Mouse (Mus musculus) brain, embryonic 14.5 days (tissue): ENCODE measurements around the gene Otud4.

Experiments used
- CTCF ChIP-seq: fragments of 200-500 bp; IDR thresholded peaks from 2 replicates; pipeline ENCODE4 v1.5.1; 2012; ENCODE audit warnings: inconsistent platforms, mild to moderate bottlenecking, moderate library complexity, borderline replicate concordance; ENCODE audit not compliant: insufficient read depth, insufficient read length; ENCODE audit errors: extremely low read depth
- POLR2A ChIP-seq: fragments of 200-500 bp; IDR thresholded peaks from 2 replicates; pipeline ENCODE4 v1.6.1; 2012; ENCODE audit warnings: mild to moderate bottlenecking, inconsistent platforms, borderline replicate concordance; ENCODE audit not compliant: poor library complexity, insufficient read depth, insufficient read length, severe bottlenecking; ENCODE audit errors: extremely low read depth

GRCm38 (mm10) chr8:79626213-79626612 lies 13.2 kb upstream of the Otud4 start:
- TF ChIP-seq CTCF (no peak), POLR2A (no peak)
